Mouse (Mus musculus) embryonic facial prominence, embryonic 11.5 days (tissue): ENCODE data around the gene Msmo1. TPM values are rescaled to one million over a fixed set of nuclear protein-coding genes. Genes with fewer than 3 reads are reported as not detected.

Experiments used
- ATAC-seq: fragments of 200-750 bp; cut with Nextera tagmentation; replicated peaks from 2 replicates; pipeline ENCODE4 v1.8.0; 2017; ENCODE audit warnings: low read depth; ENCODE audit not compliant: insufficient number of reproducible peaks, low FRiP score, low TSS enrichment
- DNase-seq: peaks from one replicate; pipeline ENCODE4 v3.0.0-alpha.2; 2015; ENCODE audit warnings: low spot score
- H3K27ac ChIP-seq: fragments of 300-500 bp; sonication (generic); replicated peaks from 2 replicates; pipeline ENCODE4 v1.5.1; 2014; ENCODE audit warnings: mild to moderate bottlenecking, low read depth, low read length, control low read depth
- H3K27me3 ChIP-seq: fragments of 300-500 bp; sonication (generic); 2 replicates; pipeline ENCODE4 v1.6.1; 2014; ENCODE audit warnings: mild to moderate bottlenecking, low read length, moderate library complexity, mixed read lengths; ENCODE audit not compliant: control insufficient read depth, insufficient read depth
- H3K36me3 ChIP-seq: fragments of 300-500 bp; sonication (generic); replicated peaks from 2 replicates; pipeline ENCODE4 v1.6.1; 2014; ENCODE audit warnings: low read depth, mild to moderate bottlenecking, low read length, moderate library complexity, mixed read lengths; ENCODE audit not compliant: control insufficient read depth, insufficient read depth
- H3K4me1 ChIP-seq: fragments of 300-500 bp; sonication (generic); 2 replicates; pipeline ENCODE4 v1.6.1; 2014; ENCODE audit warnings: low read length, mixed read lengths; ENCODE audit not compliant: control insufficient read depth, insufficient read depth
- H3K4me2 ChIP-seq: fragments of 300-500 bp; sonication (generic); 2 replicates; pipeline ENCODE4 v1.6.1; 2014; ENCODE audit warnings: low read depth, mild to moderate bottlenecking, control low read depth, low read length, moderate library complexity
- H3K4me3 ChIP-seq: fragments of 300-500 bp; sonication (generic); 2 replicates; pipeline ENCODE4 v1.5.1; 2014; ENCODE audit warnings: low read depth, low read length, control low read depth
- H3K9ac ChIP-seq: fragments of 300-500 bp; sonication (generic); replicated peaks from 2 replicates; pipeline ENCODE4 v1.6.1; 2014; ENCODE audit warnings: mild to moderate bottlenecking, control low read depth, low read length
- H3K9me3 ChIP-seq: fragments of 300-500 bp; sonication (generic); replicated peaks from 2 replicates; pipeline ENCODE4 v1.6.1; 2016; ENCODE audit warnings: mild to moderate bottlenecking, low read length, inconsistent platforms, mixed read lengths; ENCODE audit not compliant: control insufficient read depth
- WGBS: fragments of 180-500 bp; shearing (Covaris S2); extraction: QIAGEN DNeasy Blood & Tissue Kit; methylation state at CpG from one replicate; pipeline ENCODE4 v1.1.7; 2014; 5-methylcytosine and 5-hydroxymethylcytosine counted together
- polyA plus RNA-seq: library from polyadenylated mRNA; unstranded; fragments of >200 nt; fragmentation: Nextera tagmentation; extraction: Ambion mirVana; gene quantifications from 2 replicates; pipeline ENCODE4 v1.2.1, GENCODE M21; 2014

Gene Msmo1
- polyA plus RNA-seq, 1 experiment from 2014 or later = 154 TPM

DNA sequence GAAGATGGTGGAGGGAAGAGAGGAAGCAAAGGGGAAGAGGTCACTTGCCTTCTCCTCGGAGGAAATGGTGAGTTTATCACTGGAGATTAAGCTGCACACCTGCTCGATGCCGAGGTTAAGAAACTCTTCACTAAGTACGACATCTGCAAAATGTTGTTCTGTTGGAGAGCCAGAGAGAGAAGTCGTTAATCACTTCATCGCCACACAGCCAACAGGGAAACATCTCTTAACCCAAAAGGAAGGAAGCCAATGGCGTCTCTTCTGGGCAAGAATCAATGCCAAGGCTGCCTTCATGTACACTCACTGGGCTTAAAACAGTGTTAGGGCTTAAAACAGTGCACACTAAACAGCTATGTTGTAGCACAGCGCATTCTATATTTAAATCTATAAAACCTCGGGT is 30.5 kb upstream of the Msmo1 start:
- DNase-seq (no peak), ATAC-seq (no peak)
- Histone ChIP-seq H3K4me2 (no peak overlapping the region), H3K9ac (no peak overlapping the region), H3K27ac (no peak overlapping the region), H3K27me3 (no peaks in the 10 kb centered on the region), H3K4me1 (no peaks in the 10 kb centered on the region), H3K36me3 (no peaks in the 10 kb centered on the region), H3K9me3 (no peaks in the 10 kb centered on the region), H3K4me3 (no peak overlapping the region)
- 88% methylated on average over 9 of the region's 9 CpGs for WGBS

DNA sequence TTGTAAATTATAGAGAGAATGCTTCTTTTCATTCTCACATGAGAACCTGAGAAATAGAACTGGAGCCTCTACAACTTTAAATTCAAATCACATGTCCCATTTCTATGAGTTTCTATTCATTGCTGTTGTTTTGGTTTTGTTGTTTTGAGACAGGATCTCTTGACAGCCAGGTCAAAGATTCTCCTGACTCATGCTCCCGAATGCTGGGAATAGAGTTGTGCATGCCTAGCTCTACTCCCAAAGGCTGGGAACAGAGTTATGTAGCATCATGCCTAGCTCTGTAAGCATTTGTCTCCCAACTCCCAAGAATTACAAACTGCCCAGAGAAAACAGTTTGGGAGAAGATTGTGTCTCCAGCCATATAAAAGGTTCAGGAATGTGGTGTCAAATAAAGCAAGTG is 29.2 kb upstream of the Msmo1 start:
- no peaks in the 10 kb centered on the region for H3K27me3 ChIP-seq
- DNase-seq (no peak), ATAC-seq (no peak)
- no peak overlapping the region for H3K27ac ChIP-seq
- no peak overlapping the region for H3K9ac ChIP-seq
- H3K4me3 ChIP-seq = no peak overlapping the region
- H3K4me2 ChIP-seq = no peak overlapping the region
- H3K36me3 ChIP-seq = no peaks in the 10 kb centered on the region
- no peaks in the 10 kb centered on the region for H3K9me3 ChIP-seq
- H3K4me1 ChIP-seq = no peaks in the 10 kb centered on the region
- 83% methylated on average over 1 of the region's 1 CpGs for WGBS

DNA sequence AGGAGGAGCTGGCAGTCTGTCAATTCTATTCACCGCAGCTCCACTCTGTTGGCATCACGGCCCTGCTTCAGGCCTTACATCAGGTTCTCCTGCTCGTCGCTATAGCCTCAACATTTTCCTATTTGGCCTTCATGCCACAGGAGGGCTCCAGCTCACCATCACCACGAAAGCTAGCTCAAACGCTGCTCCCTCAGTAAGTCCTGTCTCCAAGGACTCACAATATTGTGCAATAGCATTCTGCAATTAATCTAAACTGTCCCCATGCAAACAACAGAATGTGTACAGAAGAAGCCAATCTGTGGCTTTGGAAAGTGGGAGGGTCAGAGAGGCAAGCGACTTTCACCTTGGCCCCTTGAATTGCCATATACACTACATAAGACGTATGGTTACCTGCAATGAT is 27.8 kb upstream of the Msmo1 start:
- Histone ChIP-seq H3K36me3 (no peaks in the 10 kb centered on the region), H3K4me2 (no peak overlapping the region), H3K27ac (no peak overlapping the region), H3K9me3 (no peaks in the 10 kb centered on the region), H3K4me3 (no peak overlapping the region), H3K4me1 (no peaks in the 10 kb centered on the region), H3K27me3 (no peaks in the 10 kb centered on the region), H3K9ac (no peak overlapping the region)
- WGBS = 88% methylated on average over 8 of the region's 8 CpGs
- DNase-seq = no peak
- no peak for ATAC-seq

DNA sequence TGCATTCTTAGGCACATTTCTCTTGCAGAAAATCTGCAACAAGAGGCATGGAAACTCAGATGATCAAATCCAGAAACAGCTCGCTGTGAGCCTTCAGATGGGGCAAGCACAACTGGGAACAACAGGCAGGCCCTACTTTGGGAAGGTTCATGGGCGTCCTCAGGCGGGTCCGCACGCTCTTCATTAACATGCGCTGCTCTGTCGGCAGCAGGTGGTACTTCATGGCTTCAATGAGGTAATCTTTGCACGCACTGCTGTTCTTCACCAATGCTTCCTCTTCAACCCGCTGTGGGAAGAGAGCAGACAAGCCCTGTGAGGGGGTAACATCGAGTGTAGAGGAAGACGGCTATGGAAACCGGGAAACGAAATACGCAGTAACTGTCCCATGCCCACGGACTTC is 24.4 kb upstream of the Msmo1 start:
- H3K9ac ChIP-seq = no peak overlapping the region
- no peak overlapping the region for H3K4me2 ChIP-seq
- 92% methylated on average over 15 of the region's 15 CpGs for WGBS
- DNase-seq (no peak), ATAC-seq (no peak)
- no peak overlapping the region for H3K27ac ChIP-seq
- no peak overlapping the region for H3K4me3 ChIP-seq
- H3K27me3 ChIP-seq = no peaks in the 10 kb centered on the region
- H3K9me3 ChIP-seq = no peaks in the 10 kb centered on the region
- no peaks in the 10 kb centered on the region for H3K36me3 ChIP-seq
- H3K4me1 ChIP-seq = no peaks in the 10 kb centered on the region

DNA sequence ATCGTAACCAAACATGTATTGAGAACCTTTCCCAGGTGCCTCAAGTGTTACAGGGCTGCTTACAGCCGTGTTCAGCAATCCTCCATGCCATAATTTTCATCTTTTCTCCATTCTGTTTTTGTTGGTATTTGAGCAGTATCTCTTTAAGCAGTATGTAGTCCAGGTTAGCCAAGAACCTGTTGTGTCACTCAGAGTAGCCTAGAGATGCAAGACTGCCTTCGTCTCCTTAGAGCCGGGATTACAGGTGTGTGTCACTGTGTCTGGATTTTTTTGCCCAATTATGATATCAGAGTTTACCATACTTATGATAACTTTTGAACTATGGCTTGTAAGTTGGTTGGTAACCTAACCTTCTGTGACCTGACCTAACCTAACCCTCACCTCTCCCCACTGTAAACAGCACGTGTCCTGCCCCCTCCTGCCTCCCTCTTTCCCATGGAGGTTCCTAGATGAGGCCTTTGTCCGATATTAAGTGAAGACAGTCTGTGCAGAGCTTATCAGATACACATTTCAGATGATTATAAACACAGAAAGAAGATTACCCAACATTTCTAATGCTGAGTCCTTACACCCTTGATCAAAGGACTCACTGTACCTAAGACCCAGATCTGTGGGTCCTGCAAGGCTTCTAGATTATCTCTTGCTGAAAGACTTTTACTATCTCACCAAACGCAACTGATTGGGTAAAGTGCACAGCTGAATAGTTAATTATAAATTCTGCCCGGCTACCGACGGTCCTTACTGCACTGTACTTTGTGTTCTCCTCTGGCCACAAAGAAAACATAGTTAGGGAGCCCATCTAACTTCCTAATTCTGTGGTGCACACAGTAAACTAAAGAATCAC is 12.8 kb upstream of the Msmo1 start:
- no peak overlapping the region for H3K4me2 ChIP-seq
- H3K9me3 ChIP-seq = no peaks in the 10 kb centered on the region
- 83% methylated on average over 10 of the region's 10 CpGs for WGBS
- H3K27me3 ChIP-seq = no peaks in the 10 kb centered on the region
- H3K27ac ChIP-seq = no peak overlapping the region
- H3K4me3 ChIP-seq = no peak overlapping the region
- no peaks in the 10 kb centered on the region for H3K4me1 ChIP-seq
- H3K9ac ChIP-seq = no peak overlapping the region
- no peak for ATAC-seq
- no peak for DNase-seq
- no peaks in the 10 kb centered on the region; the same call in 1 of the 2 replicates for H3K36me3 ChIP-seq

DNA sequence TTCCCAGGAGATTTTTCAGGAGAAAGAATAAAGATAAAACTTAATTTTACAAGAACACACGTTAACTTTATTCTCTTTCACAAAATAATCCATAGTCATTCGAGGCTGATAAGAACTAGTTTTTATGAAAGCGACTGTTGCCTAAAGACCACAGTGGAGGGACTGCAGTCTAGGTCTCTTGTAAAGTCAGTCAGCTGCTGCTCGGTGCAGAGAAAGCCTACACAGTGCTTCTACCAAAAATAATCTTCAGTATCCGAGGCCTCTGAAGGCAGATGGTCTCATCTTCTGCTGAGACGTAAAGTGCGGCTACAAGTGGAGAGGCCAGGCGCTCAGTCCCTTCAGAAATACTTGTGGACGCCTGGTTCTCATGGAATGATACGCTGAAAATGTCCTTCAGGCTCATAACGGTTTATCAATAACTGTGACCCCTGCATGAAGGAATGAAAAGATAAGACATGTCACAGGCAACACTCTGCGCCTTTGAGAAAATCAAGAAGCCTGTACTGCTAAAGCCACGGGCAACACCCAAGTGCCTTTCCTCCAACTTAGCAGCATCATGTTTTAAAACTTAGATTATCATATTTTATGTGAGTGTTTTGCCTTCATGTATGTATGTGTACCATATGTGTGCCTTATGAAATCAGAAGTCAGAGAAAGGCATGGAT is 7.1 kb upstream of the Msmo1 start:
- H3K27ac ChIP-seq = no peak overlapping the region
- no peaks in the 10 kb centered on the region for H3K27me3 ChIP-seq
- H3K4me2 ChIP-seq = no peak overlapping the region
- ATAC-seq (no peak), DNase-seq (no peak)
- WGBS = 90% methylated on average over 13 of the region's 13 CpGs
- H3K36me3 ChIP-seq = no peaks in the 10 kb centered on the region
- no peaks in the 10 kb centered on the region for H3K9me3 ChIP-seq
- H3K4me3 ChIP-seq = no peak overlapping the region
- no peak overlapping the region for H3K9ac ChIP-seq
- no peaks in the 10 kb centered on the region for H3K4me1 ChIP-seq

DNA sequence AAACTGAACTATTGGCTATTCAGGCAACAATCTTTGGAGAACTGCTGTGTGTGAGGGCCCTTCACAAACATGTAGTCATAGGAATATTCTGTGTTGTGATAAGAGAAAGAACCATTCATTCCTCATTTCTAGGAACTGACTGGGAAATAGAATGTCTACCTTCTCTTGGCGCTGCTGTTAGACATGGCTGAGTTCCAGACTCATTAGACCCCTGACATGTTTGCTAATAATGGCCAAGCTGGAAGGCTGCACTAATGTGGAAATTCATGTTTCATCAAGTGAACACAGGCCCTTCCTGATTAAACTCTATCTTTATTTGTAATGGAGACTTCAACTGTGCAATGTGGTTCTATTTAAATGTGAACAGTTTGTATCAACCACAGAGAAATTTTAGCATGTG is 5.3 kb upstream of the Msmo1 start:
- Histone ChIP-seq H3K27me3 (no peaks in the 10 kb centered on the region), H3K4me1 (no peaks in the 10 kb centered on the region), H3K9ac (no peak overlapping the region), H3K27ac (no peak overlapping the region), H3K4me2 (no peak overlapping the region), H3K36me3 (no peaks in the 10 kb centered on the region), H3K9me3 (no peaks in the 10 kb centered on the region), H3K4me3 (no peak overlapping the region)
- DNase-seq = no peak
- no peak for ATAC-seq
- 89% methylated on average over 1 of the region's 1 CpGs for WGBS

DNA sequence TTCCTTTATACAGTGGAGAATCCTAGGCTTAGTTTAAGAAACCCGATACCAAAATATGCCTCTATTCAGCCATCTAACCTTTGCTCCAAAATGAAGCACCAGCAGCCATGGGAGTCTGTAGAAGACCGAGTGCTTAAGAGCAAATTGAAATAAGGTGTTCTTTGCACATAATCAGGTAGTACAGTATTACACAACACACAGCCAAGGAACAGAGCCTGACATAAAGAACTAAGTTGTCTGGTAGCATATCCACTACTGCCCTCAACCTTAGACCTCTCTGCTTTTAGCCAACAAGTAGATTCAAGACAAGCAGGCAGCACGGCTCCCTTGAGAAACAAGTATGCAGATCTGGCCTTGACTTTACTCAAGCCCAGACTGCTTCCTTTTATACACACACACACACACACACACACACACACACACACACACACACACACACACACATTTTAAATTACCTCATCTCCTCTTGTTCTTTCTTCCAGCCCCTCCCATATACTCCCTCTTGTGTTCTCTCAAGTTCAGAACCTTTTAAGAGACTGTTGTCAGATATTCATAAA is 3.3 kb upstream of the Msmo1 start:
- 73% methylated on average over 3 of the region's 3 CpGs for WGBS
- no peak for ATAC-seq

More for the DNA sequence above, 3.3 kb upstream of the Msmo1 start:
- no peak for DNase-seq
- no peak overlapping the region for H3K9ac ChIP-seq
- no peak overlapping the region for H3K27ac ChIP-seq
- H3K4me3 ChIP-seq = no peak overlapping the region
- H3K36me3 ChIP-seq = no peaks in the 10 kb centered on the region
- H3K4me1 ChIP-seq = no peaks in the 10 kb centered on the region
- no peak overlapping the region for H3K4me2 ChIP-seq
- no peaks in the 10 kb centered on the region for H3K9me3 ChIP-seq
- no peaks in the 10 kb centered on the region for H3K27me3 ChIP-seq
